Mouse (Mus musculus): ENCODE data around the gene Pkd1l3.

Gene Pkd1l3

GRCm38 (mm10) chr8:109704565-109705319 lies 90.4 kb downstream of the Pkd1l3 start:
- no peak for DNase-seq (ENCODE audit: low read depth, low spot score)

GRCm38 (mm10) chr8:109705320-109706075 lies 91.2 kb downstream of the Pkd1l3 start, which contains the start of gene Zfp821:
Gene Zfp821 (plus strand): TSS chr8:109705546.
- peak; percentile 91 for DNase-seq (ENCODE audit: low read depth, low spot score)

DNA sequence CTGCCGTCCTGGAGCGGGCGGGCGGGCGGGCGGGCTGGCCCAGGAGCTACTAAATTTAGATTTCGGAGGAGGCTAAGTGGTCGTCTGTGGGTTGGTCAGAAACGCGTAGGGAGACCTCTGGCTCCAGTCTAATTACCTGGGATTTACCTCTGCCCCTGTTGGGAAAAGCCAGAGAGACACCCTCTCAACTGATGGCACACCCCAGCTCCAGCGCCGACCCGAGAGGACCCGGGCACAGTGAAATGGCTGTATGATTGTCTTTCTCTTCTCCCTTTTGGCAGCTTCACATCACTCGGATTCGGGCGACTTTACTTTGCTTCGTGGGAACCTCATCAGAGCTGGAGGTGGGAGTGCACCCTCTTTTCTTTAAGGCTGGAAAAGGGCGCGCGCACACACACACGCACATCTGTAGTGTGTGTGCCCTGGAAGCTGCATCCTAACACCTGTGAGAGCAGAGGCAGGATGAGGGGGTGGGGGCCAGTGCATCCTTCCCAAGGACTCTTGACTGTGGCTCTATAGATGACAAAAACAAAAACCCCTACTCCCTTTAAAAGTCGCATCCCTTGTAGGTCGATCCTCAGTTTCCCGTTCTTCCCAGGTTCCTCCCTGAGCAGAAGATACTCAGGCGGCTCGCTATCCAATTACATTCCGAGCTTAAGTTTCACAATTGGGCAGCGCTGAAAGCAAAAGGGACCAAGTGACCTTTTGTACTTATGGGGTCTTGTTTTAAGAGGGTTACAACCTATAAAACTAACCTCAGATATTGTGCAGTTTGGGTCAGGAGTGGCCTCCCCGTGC lies 92.0 kb downstream of the Pkd1l3 start:
- peak; percentile 13 for DNase-seq (ENCODE audit: low read depth, low spot score)

DNA sequence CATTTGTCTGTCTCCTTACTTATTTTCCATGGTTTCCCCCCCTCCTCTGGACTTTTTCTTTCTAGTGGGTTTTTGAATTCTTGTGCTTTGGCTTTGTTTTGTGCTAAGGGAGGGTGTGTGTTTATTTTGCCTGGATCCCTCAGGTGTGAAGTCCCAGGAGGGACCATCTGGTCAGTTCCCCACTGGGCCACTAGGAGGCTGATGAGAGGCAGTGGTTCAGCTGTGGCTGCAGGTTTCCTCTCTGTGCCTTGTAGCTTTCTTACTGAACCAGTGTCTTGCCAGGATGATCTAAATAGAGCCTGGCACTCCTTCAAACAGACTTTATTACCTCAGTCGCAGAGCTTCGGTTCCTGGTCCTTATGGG lies 92.5 kb downstream of the Pkd1l3 start:
- DNase-seq (ENCODE audit: low read depth, low spot score) = peak; percentile 48

- DNase-seq (ENCODE audit: low read depth, low spot score) = no peak
Measured at GRCm38 (mm10) chr8:109707921-109708320, 93.6 kb downstream of the Pkd1l3 start.

- no peak for DNase-seq (ENCODE audit: low read depth, low spot score)
Measured at GRCm38 (mm10) chr8:109712521-109712920, 98.2 kb downstream of the Pkd1l3 start.

- no peak for DNase-seq (ENCODE audit: low read depth, low spot score)
Measured at GRCm38 (mm10) chr8:109714961-109715360, 100.6 kb downstream of the Pkd1l3 start.

Measured in embryo, embryonic 11.5 days (tissue).